Mouse (Mus musculus): ENCODE measurements at regions not wholly inside any gene's neighbourhood (a gene's known extent, or its start where the extent isn't known, plus 50 kb on each side); places are given as distances from the start of the nearest gene placed in this dataset.
A peak's percentile ranks its signal among the peaks of the same experiment; 100 is the strongest.

DNA sequence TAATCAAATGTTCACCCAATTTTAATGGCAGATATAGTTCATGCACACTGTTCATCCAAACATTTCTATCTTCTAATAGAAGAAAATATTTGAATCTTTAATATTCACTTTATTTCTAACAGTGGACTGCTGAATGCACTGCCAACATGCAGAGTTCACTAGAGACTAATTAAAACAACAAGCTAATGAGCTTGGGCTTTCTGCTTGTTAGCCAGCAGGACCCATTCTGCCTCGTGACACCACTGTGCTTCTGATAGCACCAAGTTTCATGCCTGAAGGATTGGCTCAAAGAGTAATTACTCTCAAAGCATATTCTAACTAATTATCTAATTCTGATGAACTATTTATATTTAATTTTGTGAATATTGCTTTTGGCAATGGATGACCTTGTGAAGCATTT is 1532.8 kb upstream of the Cntnap5a start:
- Histone ChIP-seq H3K9ac (ENCODE audit: low read length) (no peak overlapping the region), H3K27me3 (replicated peaks; ENCODE audit: control insufficient read depth, insufficient read depth, low read length) (no peaks in the 10 kb centered on the region), H3K9me3 (replicated peaks; ENCODE audit: control insufficient read depth, low read length) (no peaks in the 10 kb centered on the region), H3K36me3 (ENCODE audit: control insufficient read depth, insufficient read depth, low read length) (no peaks in the 10 kb centered on the region), H3K4me3 (ENCODE audit: low read depth, low read length) (no peak overlapping the region), H3K4me2 (ENCODE audit: low read length) (no peak overlapping the region), H3K27ac (ENCODE audit: low read depth, low read length) (no peak overlapping the region), H3K4me1 (ENCODE audit: control insufficient read depth, insufficient read depth, low read length) (no peaks in the 10 kb centered on the region)
- DNase-seq (ENCODE audit: low spot score) (peak; percentile 42), ATAC-seq (no peak; the same call in 1 of the 2 replicates)
- 15% methylated on average over 1 of the region's 1 CpGs for WGBS

- ATAC-seq (no peak), DNase-seq (ENCODE audit: low spot score) (no peak)
- Histone ChIP-seq H3K27ac (ENCODE audit: low read depth, low read length) (no peak overlapping the region), H3K4me2 (ENCODE audit: low read length) (no peak overlapping the region), H3K9ac (ENCODE audit: low read length) (no peak overlapping the region), H3K4me1 (ENCODE audit: control insufficient read depth, insufficient read depth, low read length) (no peaks in the 10 kb centered on the region), H3K4me3 (ENCODE audit: low read depth, low read length) (no peak overlapping the region), H3K27me3 (replicated peaks; ENCODE audit: control insufficient read depth, insufficient read depth, low read length) (no peaks in the 10 kb centered on the region), H3K36me3 (ENCODE audit: control insufficient read depth, insufficient read depth, low read length) (no peaks in the 10 kb centered on the region), H3K9me3 (replicated peaks; ENCODE audit: control insufficient read depth, low read length) (no peaks in the 10 kb centered on the region)
Measured at GRCm38 (mm10) chr1:114152855-114153254, 1531.7 kb upstream of the Cntnap5a start.
